Mouse (Mus musculus): ENCODE measurements around the gene Rnf183. TPM values are rescaled to one million over a fixed set of nuclear protein-coding genes. Genes with fewer than 3 reads are reported as not detected.
A peak's percentile ranks its signal among the peaks of the same experiment; 100 is the strongest.

Gene Rnf183
- total and polyA plus RNA-seq, 3 experiments, result 0.15 to 0.25 TPM; not detected in 1

DNA sequence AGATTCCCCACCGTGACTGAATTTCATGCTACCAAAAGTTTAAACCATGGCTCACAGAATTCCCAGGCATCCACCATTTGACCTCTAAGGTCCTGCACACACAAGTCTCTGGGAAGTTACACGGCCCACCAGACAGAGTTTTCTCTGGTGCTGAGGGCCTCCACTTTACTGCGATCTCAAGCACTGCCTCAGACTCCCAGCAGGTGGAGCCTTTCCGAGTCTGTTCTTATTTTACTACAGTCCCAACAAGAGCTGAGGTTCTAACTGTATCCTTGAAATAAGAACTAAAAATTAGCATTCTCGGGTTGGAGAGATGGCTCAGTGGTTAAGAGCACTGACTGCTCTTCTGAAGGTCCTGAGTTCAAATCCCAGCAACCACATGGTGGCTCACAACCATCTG is 19.9 kb upstream of the Rnf183 start:
- no peaks in the 10 kb centered on the region for H3K4me1 ChIP-seq (ENCODE audit: control insufficient read depth in 1 of 2, insufficient read depth in 2 of 2, low read length in 2 of 2)
- no peak overlapping the region for H3K27ac ChIP-seq (ENCODE audit: control insufficient read depth, low read depth, low read length)
- no peak overlapping the region for H3K4me3 ChIP-seq (ENCODE audit: control insufficient read depth in 1 of 2, insufficient read depth in 1 of 2, low read depth in 2 of 2, low read length in 2 of 2)
- H3K9ac ChIP-seq (ENCODE audit: control insufficient read depth, low read depth, low read length, poor library complexity, severe bottlenecking), result no peak overlapping the region
- H3K79me2 ChIP-seq (ENCODE audit: control insufficient read depth, insufficient read depth, low read length, poor library complexity), result no peaks in the 10 kb centered on the region
- DNase-seq (ENCODE audit: low read depth, low spot score), result peak; percentile 65
- no peaks in the 10 kb centered on the region for H3K36me3 ChIP-seq (ENCODE audit: control insufficient read depth in 1 of 2, insufficient read depth in 2 of 2, low read length in 2 of 2)
- H3K9me3 ChIP-seq (replicated peaks; ENCODE audit: insufficient read depth, low read length), result no peaks in the 10 kb centered on the region
- peaks cover 0 to 2% of the 10 kb centered on the region in 2 experiments; a peak in 2 of 4 replicates for H3K27me3 ChIP-seq (ENCODE audit: control insufficient read depth in 1 of 2, insufficient read depth in 2 of 2, low read length in 2 of 2)
- peak; percentile 51 for TF ChIP-seq RAD21 (IDR thresholded peaks at IDR 0.05; ENCODE audit: low read depth, low read length)
- no peak for TF ChIP-seq TAL1 (IDR thresholded peaks at IDR 0.05; ENCODE audit: low read length)
- TF ChIP-seq ZC3H11A (IDR thresholded peaks at IDR 0.05; ENCODE audit: low read depth, low read length), result peak; percentile 58
- no peak for TF ChIP-seq BHLHE40 (IDR thresholded peaks at IDR 0.05; ENCODE audit: borderline replicate concordance, low read depth, low read length)
- no peak for TF ChIP-seq CHD1 (IDR thresholded peaks at IDR 0.05; ENCODE audit: low read depth, low read length)
- TF ChIP-seq CTCF (IDR thresholded peaks at IDR 0.05 in 2 of 3, conservative IDR thresholded peaks at IDR 0.05 in 1 of 3; ENCODE audit: control insufficient read depth in 1 of 3, insufficient read depth in 1 of 3, low read depth in 2 of 3, low read length in 3 of 3, poor library complexity in 1 of 3, severe bottlenecking in 1 of 3), result peak; percentile 52 to 72 (median 67)
- no peak for TF ChIP-seq POLR2AphosphoS2 (IDR thresholded peaks at IDR 0.05; ENCODE audit: low read length)
- TF ChIP-seq ETS1 (IDR thresholded peaks at IDR 0.05; ENCODE audit: low read depth, low read length), result no peak
- TF ChIP-seq ELF1 (IDR thresholded peaks at IDR 0.05; ENCODE audit: low read depth, low read length), result no peak
- no peak for TF ChIP-seq MYC (IDR thresholded peaks at IDR 0.05; ENCODE audit: low read depth, low read length)
- TF ChIP-seq SMC3 (IDR thresholded peaks at IDR 0.05; ENCODE audit: low read depth, low read length), result peak; percentile 90
- TF ChIP-seq UBTF (IDR thresholded peaks at IDR 0.05; ENCODE audit: borderline replicate concordance, insufficient read depth, low read depth, low read length), result no peak
- TF ChIP-seq MEF2A (IDR thresholded peaks at IDR 0.05; ENCODE audit: extremely low read depth, insufficient replicate concordance, low read depth, low read length, poor library complexity, severe bottlenecking), result no peak
- TF ChIP-seq HCFC1 (IDR thresholded peaks at IDR 0.05; ENCODE audit: low read depth, low read length), result no peak
- TF ChIP-seq NELFE (IDR thresholded peaks at IDR 0.05; ENCODE audit: low read depth, low read length), result no peak
- TF ChIP-seq USF2 (IDR thresholded peaks at IDR 0.05; ENCODE audit: borderline replicate concordance in 1 of 2, insufficient read depth in 1 of 2, low read depth in 1 of 2, low read length in 2 of 2), result no peak
- no peak for TF ChIP-seq CHD2 (IDR thresholded peaks at IDR 0.05; ENCODE audit: low read length)
- no peak for TF ChIP-seq MAX (IDR thresholded peaks at IDR 0.05; ENCODE audit: low read length)
- TF ChIP-seq USF1 (IDR thresholded peaks at IDR 0.05; ENCODE audit: low read depth, low read length), result no peak
- TF ChIP-seq ZMIZ1 (IDR thresholded peaks at IDR 0.05; ENCODE audit: low read depth, low read length), result no peak
- TF ChIP-seq EP300 (IDR thresholded peaks at IDR 0.05; ENCODE audit: low read depth in 1 of 2, low read length in 2 of 2), result no peak
- TF ChIP-seq MAZ (IDR thresholded peaks at IDR 0.05; ENCODE audit: low read depth, low read length), result no peak
